Mouse (Mus musculus): ENCODE results near the gene Tmem183a.

Gene Tmem183a

GRCm38 (mm10) chr1:134320691-134321301 is 41.0 kb downstream of the Tmem183a start:
- DNase-seq (ENCODE audit: low spot score): peak; percentile 23

DNA sequence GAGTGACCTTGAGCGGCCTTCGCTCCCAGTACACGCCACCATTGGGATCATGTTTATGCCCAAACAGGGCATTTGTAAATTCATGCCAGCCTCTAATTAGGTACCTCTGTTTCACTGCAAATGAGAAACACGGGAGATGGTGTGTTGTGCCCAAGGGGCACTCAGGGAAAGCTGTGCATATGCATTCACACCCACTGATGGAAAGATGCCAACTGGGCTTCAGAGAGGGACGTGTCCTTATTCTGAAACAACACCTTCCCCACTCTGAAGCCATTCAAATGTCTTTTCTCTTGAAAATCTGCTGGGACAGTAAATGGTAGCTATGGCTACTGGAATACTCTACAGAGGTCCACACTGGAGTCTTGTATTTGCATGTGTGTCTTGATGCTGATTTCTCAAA is 43.5 kb downstream of the Tmem183a start:
- no peak for DNase-seq (ENCODE audit: low spot score)

DNA sequence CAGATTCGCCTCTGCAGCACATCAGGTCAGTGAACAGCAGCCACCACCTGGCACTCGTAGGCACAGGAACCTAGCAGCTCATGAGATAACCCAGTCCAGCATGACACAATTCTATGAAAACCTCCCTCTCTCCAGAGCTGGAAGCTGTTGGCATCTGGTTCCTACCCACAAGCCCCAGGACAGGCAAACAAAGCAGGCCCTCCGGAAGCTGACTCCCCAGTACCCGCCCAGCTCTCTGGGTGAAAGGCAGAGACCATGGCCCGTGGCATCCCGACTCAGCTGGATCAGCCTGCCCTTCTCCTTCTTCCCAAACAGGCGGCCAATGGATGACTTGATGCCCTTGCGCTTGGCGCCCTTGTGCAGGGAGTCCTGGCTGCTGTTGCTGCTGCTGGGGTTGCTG is 45.4 kb downstream of the Tmem183a start:
- DNase-seq (ENCODE audit: low spot score): no peak

DNA sequence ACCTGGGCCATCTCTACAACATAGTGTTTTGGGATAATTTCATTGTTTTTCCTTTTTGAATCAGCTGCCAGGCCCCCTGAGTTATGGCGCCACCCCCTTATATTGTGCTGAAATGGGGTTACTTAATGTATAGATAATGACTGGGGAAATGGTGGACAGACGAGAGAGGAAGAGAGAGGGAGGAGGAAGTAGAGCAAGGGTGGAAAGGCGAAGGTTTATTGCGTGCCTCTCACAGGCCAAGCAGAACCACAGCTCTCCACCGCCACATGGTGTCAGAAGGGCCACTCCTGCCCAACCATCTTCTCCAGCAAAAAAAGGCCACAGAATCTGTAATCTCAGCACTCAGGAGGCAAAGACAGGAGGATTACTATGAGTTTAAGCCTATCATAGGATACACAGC is 46.6 kb downstream of the Tmem183a start:
- DNase-seq (ENCODE audit: low spot score): no peak

DNA sequence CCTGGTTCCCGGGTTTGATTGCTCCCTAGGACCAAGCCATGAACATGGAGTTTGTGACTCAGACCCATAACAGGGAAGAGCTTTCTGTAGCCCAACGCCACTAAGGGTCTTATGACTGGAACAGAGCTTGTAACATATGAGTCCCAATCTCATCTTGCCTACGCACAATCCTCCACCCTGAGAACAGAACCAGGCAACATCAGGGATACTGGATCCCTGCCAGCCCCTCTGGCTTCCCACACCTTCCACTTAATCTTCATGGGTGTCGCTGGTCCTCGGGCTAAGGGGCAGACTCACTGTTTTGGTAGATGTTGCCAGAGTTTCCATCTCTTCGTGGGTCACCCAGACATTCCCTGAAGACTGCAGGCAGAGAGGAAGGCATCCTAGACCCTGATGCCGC is 50.0 kb downstream of the Tmem183a start:
- no peak for DNase-seq (ENCODE audit: low spot score)

GRCm38 (mm10) chr1:134310729-134311128 is 51.0 kb downstream of the Tmem183a start:
- no peak for DNase-seq (ENCODE audit: low spot score)

DNA sequence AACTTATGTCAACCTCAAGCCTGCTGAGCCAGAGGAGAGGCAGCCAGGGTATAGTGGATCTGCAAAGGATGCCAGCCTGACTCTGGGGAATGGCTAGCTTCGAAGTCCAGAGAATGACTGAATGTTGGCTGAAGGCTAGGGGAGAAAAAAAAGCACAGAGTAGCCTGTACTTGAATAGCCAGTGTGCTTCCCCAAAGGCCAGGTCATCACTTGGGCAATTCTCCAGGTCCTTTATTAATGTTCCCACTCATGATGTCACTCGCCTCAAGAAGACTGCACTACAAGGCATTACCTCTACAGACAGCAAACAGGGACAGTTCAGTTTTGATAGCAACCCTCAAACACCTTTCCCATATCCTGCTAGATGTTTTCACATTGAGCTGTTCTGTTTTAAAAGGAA is 51.5 kb downstream of the Tmem183a start:
- DNase-seq (ENCODE audit: low spot score): no peak

DNA sequence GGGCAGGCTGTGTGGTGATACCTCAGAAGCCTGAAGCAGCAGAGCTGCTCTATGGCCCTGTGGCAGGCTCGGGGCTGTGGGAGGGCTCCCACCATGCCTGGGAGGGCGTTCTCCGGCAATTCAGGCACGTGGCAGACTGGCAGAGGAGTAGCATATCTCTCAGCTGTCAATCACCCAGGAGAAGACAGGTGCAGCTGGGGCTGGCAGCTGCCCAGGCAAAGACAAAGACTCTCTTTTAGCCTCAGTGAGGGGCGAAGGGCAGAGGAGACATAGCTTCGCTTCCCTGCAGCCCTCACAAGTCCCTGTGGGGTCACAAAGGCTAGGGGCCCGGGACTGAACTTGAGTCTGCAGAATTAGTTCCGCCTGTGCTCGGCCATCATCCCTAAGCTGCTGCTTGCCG is 54.4 kb downstream of the Tmem183a start:
- peak; percentile 37 for DNase-seq (ENCODE audit: low spot score)

DNA sequence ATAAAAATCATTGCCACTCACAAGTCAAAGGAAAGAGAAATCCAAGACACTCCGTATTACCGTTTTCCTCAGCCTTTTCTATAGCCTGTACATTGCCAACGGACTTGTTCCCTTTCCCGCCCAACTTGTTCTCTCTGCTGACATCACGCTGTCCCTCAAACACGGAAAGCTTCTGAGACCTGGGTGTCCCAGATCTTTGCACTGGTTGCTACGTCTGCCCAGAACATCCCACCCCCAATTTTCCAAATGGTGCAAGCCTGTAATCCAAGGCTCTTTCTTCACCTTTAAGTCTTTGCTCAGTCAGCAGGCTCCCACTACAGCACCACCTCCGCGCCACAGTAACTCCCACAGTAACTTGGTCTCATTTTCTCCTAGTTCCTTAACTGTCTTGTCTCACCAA is 56.8 kb downstream of the Tmem183a start:
- DNase-seq (ENCODE audit: low spot score): no peak

DNA sequence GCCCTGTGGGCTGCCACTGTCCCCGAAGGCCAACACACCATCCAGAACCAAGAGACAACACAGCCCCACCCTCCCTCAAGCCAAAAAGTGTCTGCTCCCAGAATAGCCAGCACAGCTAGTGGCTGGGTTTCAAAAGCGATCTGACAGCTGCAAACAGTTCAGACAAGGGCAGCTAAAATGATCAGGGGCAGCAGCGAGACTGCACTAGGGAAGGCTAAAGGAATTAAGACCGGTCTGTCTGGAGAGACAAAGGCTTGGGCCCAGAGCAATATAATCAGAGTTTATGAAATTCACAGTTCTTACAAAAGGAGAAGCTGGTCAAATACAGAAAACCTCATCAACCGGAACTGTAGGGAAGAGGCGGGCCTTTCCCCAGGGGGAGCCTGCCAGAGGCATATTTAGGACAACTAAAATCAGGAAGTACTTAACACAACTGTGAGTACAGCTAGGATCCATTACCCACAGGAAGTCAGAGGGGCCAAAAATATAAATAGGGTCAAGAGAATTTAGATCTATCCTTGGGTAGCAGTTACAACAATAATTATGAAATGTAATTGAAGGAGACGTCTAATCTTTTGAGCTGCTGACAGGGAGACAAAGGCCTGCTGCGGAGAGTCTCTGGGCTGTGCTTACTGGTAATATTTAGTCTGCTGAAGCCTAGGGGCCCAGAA is 59.1 kb downstream of the Tmem183a start:
- DNase-seq (ENCODE audit: low spot score): peak; percentile 37

GRCm38 (mm10) chr1:134298636-134299411 is 63.0 kb downstream of the Tmem183a start:
- DNase-seq (ENCODE audit: low spot score): peak; percentile 53

GRCm38 (mm10) chr1:134297265-134297664 is 64.5 kb downstream of the Tmem183a start:
- DNase-seq (ENCODE audit: low spot score): no peak

All from embryo, embryonic 10.5 days (tissue).